Mouse (Mus musculus) brain, adult 10 weeks (tissue): ENCODE measurements around the gene Tmem86b. TPM values are rescaled to one million over a fixed set of nuclear protein-coding genes. Genes with fewer than 3 reads are reported as not detected.

Experiments
- polyA plus RNA-seq: library from polyadenylated mRNA; stranded (reverse); fragments of 350-450 nt; fragmentation: Illumina TruSeq; extraction: RNeasy Lipid Tissue Mini Kit (QIAGEN cat#74804); gene quantifications from one replicate; pipeline ENCODE4 v1.2.3, GENCODE M21; 2015; ENCODE audit warnings: low read depth, low replicate concordance

Tmem86b gene
- 13.2 TPM for polyA plus RNA-seq

DNA sequence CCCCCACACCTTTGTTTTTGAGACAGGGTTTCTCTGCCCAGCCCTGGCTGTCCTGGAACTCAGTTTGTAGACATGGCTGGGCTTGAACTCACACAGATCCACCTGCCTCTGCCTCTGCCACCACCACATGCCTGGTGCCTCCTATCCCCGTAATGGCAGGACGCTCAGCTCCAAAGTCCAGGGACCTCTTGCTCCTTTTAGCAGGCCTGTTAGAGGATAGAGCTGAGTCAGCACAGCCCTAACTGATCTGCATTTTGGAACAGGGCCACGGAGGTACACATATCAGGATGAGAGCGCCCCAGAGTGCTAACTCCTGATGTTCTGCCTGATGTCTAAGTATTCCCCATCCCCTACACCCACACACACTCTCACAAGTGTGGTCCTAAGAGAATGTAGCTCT, at the start of gene Tmem86b:
TSS of gene Tmem86b (minus strand) at position 392 of the 400 bp plus-strand sequence.

DNA sequence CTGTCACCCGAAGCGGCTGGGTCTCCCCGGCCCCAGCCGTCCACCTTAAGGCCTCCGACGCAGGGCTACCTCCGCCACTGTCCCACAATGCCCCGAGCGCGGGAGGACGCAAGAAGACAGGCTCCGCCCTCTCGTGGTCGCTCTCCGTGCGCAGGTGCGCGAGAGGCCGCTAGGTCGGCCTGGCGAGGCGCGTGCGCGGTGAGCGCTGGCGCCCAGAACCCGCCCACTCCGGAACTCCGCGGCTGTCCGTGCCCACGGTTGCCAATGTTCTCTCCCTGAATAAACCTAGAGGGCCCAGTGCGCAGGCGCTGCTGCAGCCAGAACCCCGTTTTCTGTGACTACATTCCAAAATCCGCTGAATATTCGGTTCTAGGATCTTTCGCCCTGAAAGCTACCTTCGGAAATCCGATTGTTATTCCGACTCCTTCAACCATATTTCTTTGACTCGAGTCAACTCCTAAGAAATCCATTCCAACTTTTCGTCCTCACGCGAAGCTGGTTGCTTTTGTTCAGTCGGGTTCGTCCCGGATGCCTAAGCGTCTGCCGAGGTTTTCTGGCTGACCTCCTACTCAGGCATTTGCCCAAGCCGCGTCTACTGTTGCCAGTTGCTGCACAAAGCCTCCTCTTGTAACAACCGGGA, 27.8 kb upstream of the Tmem86b start, which contains the start of gene Ppp6r1:
TSS of gene Ppp6r1 (minus strand) at position 108 of the 640 bp plus-strand sequence.

DNA sequence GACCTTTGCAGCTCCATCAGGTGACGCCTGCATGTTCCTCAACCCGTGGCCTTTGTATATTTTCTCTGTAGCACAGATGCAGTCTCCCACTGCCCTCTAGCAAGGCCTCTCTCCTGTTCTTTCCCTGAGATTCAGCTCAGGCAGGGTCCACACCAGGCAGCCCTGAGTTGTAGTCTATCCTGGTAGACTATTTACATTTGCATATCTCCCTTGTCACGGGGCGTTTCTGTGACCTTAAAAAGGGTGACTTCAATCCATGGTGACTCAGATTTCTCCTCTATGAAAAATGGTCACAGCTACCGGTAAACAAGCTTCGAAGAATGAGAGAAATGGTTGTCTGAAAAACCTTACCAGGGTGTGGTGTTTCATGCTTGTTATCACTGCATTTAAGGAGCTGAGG, 27.3 kb downstream of the Tmem86b start, which contains the start of gene Ptprh:
TSS of gene Ptprh (minus strand) at position 169 of the 400 bp plus-strand sequence.

Other genes starting within 250 kb of the Tmem86b start
- not detected for gene Gp6, start 233.7 kb downstream of the Tmem86b start, polyA plus RNA-seq
- 32.6 TPM for gene Rdh13, start 185.8 kb downstream of the Tmem86b start, polyA plus RNA-seq
- gene Eps8l1, start 170.7 kb downstream of the Tmem86b start, polyA plus RNA-seq = 12.5 TPM
- gene Ppp1r12c, start 129.7 kb downstream of the Tmem86b start, polyA plus RNA-seq = 134 TPM
- gene Tnnt1, start 115.0 kb downstream of the Tmem86b start, polyA plus RNA-seq = 30.2 TPM
- 3.3 TPM for gene Tnni3, start 107.2 kb downstream of the Tmem86b start, polyA plus RNA-seq
- gene Dnaaf3, start 99.0 kb downstream of the Tmem86b start, polyA plus RNA-seq = 1.2 TPM
- gene Syt5, start 83.9 kb downstream of the Tmem86b start, polyA plus RNA-seq = 318 TPM
- gene Ptprh, start 27.4 kb downstream of the Tmem86b start, polyA plus RNA-seq = 0.92 TPM
- gene Ppp6r1, start 27.6 kb upstream of the Tmem86b start, polyA plus RNA-seq = 99.8 TPM
- gene Hspbp1, start 53.6 kb upstream of the Tmem86b start, polyA plus RNA-seq = 126 TPM
- gene Brsk1, start 59.2 kb upstream of the Tmem86b start, polyA plus RNA-seq = 257 TPM
- not detected for gene Tmem150b, start 93.8 kb upstream of the Tmem86b start, polyA plus RNA-seq
- gene Kmt5c, start 108.7 kb upstream of the Tmem86b start, polyA plus RNA-seq = 21.4 TPM
- 12.2 TPM for gene Cox6b2, start 121.7 kb upstream of the Tmem86b start, polyA plus RNA-seq
- not detected for gene Fam71e2, start 139.9 kb upstream of the Tmem86b start, polyA plus RNA-seq
- gene Il11, start 151.4 kb upstream of the Tmem86b start, polyA plus RNA-seq = 0.67 TPM
- gene Tmem190, start 151.5 kb upstream of the Tmem86b start, polyA plus RNA-seq = not detected
- gene Tmem238, start 158.2 kb upstream of the Tmem86b start, polyA plus RNA-seq = 1.4 TPM
- 466 TPM for gene Rpl28, start 161.5 kb upstream of the Tmem86b start, polyA plus RNA-seq
- 175 TPM for gene Ube2s, start 181.2 kb upstream of the Tmem86b start, polyA plus RNA-seq
- 75.7 TPM for gene Shisa7, start 213.3 kb upstream of the Tmem86b start, polyA plus RNA-seq
- gene Isoc2b, start 238.8 kb upstream of the Tmem86b start, polyA plus RNA-seq = 10.4 TPM
- 16.9 TPM for gene Isoc2a, start 245.7 kb upstream of the Tmem86b start, polyA plus RNA-seq